Mouse (Mus musculus) spleen, postnatal 14 days (tissue): ENCODE measurements around the gene Sema5b.
"Not testable (repeated sequence)": the region's sequence is repeated elsewhere in the genome, so short reads cannot be mapped to it uniquely, and the experiment has no call there.

Experiments
- DNase-seq, 2 experiments: peaks; one replicate each; pipeline ENCODE4 v3.0.0; 2021 to 2022; ENCODE audit warnings: low spot score in 2 of 2

The Sema5b gene

GRCm38 (mm10) chr16:35549354-35549753, 8.4 kb downstream of the Sema5b start:
- DNase-seq = no peak

- DNase-seq = no peak
These were observed 14.9 kb downstream of the Sema5b start for GRCm38 (mm10) chr16:35555596-35556482.

GRCm38 (mm10) chr16:35557038-35557437, 16.1 kb downstream of the Sema5b start:
- DNase-seq = no peak

- no peak for DNase-seq
These were observed 20.6 kb downstream of the Sema5b start for GRCm38 (mm10) chr16:35561541-35561940.

GRCm38 (mm10) chr16:35564246-35564905, 23.4 kb downstream of the Sema5b start:
- DNase-seq = no peak

GRCm38 (mm10) chr16:35565601-35566000, 24.7 kb downstream of the Sema5b start:
- DNase-seq = not testable (repeated sequence)

GRCm38 (mm10) chr16:35568225-35568880, 27.4 kb downstream of the Sema5b start:
- DNase-seq = no peak

GRCm38 (mm10) chr16:35569347-35569746, 28.4 kb downstream of the Sema5b start:
- no peak for DNase-seq

GRCm38 (mm10) chr16:35569758-35570157, 28.8 kb downstream of the Sema5b start:
- DNase-seq = no peak

- no peak for DNase-seq
These were observed 29.7 kb downstream of the Sema5b start for GRCm38 (mm10) chr16:35570627-35571026.

- no peak for DNase-seq
These were observed 32.6 kb downstream of the Sema5b start for GRCm38 (mm10) chr16:35573586-35573985.

GRCm38 (mm10) chr16:35577181-35577941, 36.4 kb downstream of the Sema5b start:
- no peak for DNase-seq

- DNase-seq = no peak
These were observed 40.4 kb downstream of the Sema5b start for GRCm38 (mm10) chr16:35581299-35581698.

- DNase-seq = no peak
These were observed 42.7 kb downstream of the Sema5b start for GRCm38 (mm10) chr16:35583551-35584080.

- no peak for DNase-seq
These were observed 44.3 kb downstream of the Sema5b start for GRCm38 (mm10) chr16:35585126-35585694.

- no peak for DNase-seq
These were observed 46.3 kb downstream of the Sema5b start for GRCm38 (mm10) chr16:35587046-35587779.

- no peak for DNase-seq
These were observed 47.0 kb downstream of the Sema5b start for GRCm38 (mm10) chr16:35587866-35588465.

GRCm38 (mm10) chr16:35588731-35589151, 47.8 kb downstream of the Sema5b start:
- DNase-seq = no peak

- no peak for DNase-seq
These were observed 50.8 kb downstream of the Sema5b start for GRCm38 (mm10) chr16:35591756-35592155.
